In the genomic region with DNA sequence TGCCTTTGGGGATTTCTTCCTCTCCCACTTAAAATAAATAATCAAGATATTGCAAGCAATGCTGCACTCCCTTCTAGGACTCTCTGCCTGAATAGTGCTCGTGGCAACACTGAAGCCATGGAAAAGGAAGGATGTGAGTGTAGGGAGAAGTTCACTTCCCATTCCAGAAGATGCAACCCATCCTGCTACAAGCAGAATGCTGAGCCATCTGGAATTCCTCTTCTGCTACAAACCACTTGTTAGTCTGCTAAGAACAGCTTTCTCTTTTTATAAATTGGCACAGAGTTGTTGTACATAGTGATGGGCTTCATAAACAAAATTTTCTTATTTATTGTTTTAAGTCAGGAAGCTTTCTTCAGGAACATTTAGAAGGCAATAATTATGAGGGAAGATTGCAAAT, we compare ENCODE assay signal across 19 mouse cellular contexts.
DNase-seq lines count a peak whose midpoint lies in the region; ATAC-seq and TF ChIP-seq lines count a peak whose summit lies in the region.
"Had no signal": no experiment of that assay in that cellular context is flagged by ENCODE, and none has a peak within 500 bp of the region (broad histone marks: within the 10 kb centered on the region; RNA-seq: fewer than 3 reads in every experiment).

No protein-coding gene starts in this region.

- DNase-seq in forebrain, postnatal 0 days, result peak; percentile 63
- peak; percentile 25 to 34 for DNase-seq in left cerebral cortex, postnatal 14 days (ENCODE audit: low spot score in 2 of 2)
- no peak for DNase-seq in left cerebral cortex, adult 18-20 months (ENCODE audit: low spot score in 2 of 2)
- peak; percentile 16 for DNase-seq in right cerebral cortex, postnatal 25 days
- DNase-seq in right cerebral cortex, postnatal 4 days, result no peak
- no peak for DNase-seq in gastrocnemius, adult 18-20 months (ENCODE audit: low spot score)
- no peak for DNase-seq in right cerebral cortex, postnatal 14 days
- DNase-seq: adrenal gland, postnatal 36 days; cerebellum, postnatal 14 days; gastrocnemius, postnatal 36 days; heart, postnatal 14 days; kidney, adult 18-20 months; left cerebral cortex, postnatal 4 days; liver, embryonic 13.5 days; thymus, postnatal 4 days had no signal

- intact Hi-C loops in left cerebral cortex, postnatal 14 days (cut with DNase I), result no loop called here

- 44% methylated on average over 1 of the region's 1 CpGs for WGBS in forebrain, postnatal 0 days
- 70% methylated on average over 1 of the region's 1 CpGs for WGBS in forebrain, embryonic 13.5 days

- TF ChIP-seq CTCF in forebrain, postnatal 0 days (IDR thresholded peaks at IDR 0.05; ENCODE audit: low read depth), result no peak

- no peak overlapping the region for H3K9ac ChIP-seq in forebrain, postnatal 0 days
- H3K9ac ChIP-seq in forebrain, embryonic 13.5 days, result no peak overlapping the region
- H3K9ac ChIP-seq: hindbrain, embryonic 14.5 days; liver, embryonic 13.5 days had no signal

- H3K4me1 ChIP-seq in forebrain, postnatal 0 days (ENCODE audit: insufficient read depth), result no peaks in the 10 kb centered on the region
- H3K4me1 ChIP-seq in forebrain, embryonic 13.5 days, result no peaks in the 10 kb centered on the region
- H3K4me1 ChIP-seq: heart, embryonic 10.5 days; liver, embryonic 13.5 days had no signal

- H3K27me3 ChIP-seq in forebrain, postnatal 0 days (ENCODE audit: insufficient read depth, low read length), result no peaks in the 10 kb centered on the region
- no peaks in the 10 kb centered on the region for H3K27me3 ChIP-seq in forebrain, embryonic 13.5 days
- H3K27me3 ChIP-seq: liver, embryonic 13.5 days had no signal

- H3K4me2 ChIP-seq in forebrain, postnatal 0 days (ENCODE audit: low read depth), result no peak overlapping the region
- no peak overlapping the region for H3K4me2 ChIP-seq in forebrain, embryonic 13.5 days
- H3K4me2 ChIP-seq: hindbrain, embryonic 14.5 days; liver, embryonic 13.5 days had no signal

- ATAC-seq in forebrain, postnatal 0 days, result peak; percentile 69
- ATAC-seq in forebrain, embryonic 13.5 days, result no peak
- ATAC-seq: midbrain, embryonic 16.5 days had no signal

- no peaks in the 10 kb centered on the region for H3K9me3 ChIP-seq in forebrain, postnatal 0 days (ENCODE audit: low read length)
- H3K9me3 ChIP-seq in forebrain, embryonic 13.5 days (replicated peaks), result no peaks in the 10 kb centered on the region
- H3K9me3 ChIP-seq: heart, embryonic 10.5 days; liver, embryonic 13.5 days had no signal

- H3K27ac ChIP-seq in forebrain, postnatal 0 days (ENCODE audit: low read depth, low read length), result no peak overlapping the region
- no peak overlapping the region for H3K27ac ChIP-seq in forebrain, embryonic 13.5 days
- H3K27ac ChIP-seq: heart, embryonic 10.5 days; hindbrain, embryonic 14.5 days; liver, embryonic 13.5 days had no signal

- H3K4me3 ChIP-seq in forebrain, postnatal 0 days (ENCODE audit: low read depth, low read length), result no peak overlapping the region
- no peak overlapping the region for H3K4me3 ChIP-seq in forebrain, embryonic 13.5 days
- H3K4me3 ChIP-seq: heart, embryonic 10.5 days; liver, embryonic 13.5 days had no signal

- H3K36me3 ChIP-seq in forebrain, postnatal 0 days (ENCODE audit: insufficient read depth), result no peaks in the 10 kb centered on the region
- H3K36me3 ChIP-seq in forebrain, embryonic 13.5 days (ENCODE audit: poor library complexity, severe bottlenecking), result no peaks in the 10 kb centered on the region
- H3K36me3 ChIP-seq: heart, embryonic 10.5 days; liver, embryonic 13.5 days had no signal

Comparison
In these comparisons a context has a peak if more than half of its experiments do, and no peak if none do; other contexts are left out.
1. DNase-seq: peak in forebrain, postnatal 0 days (single experiment), left cerebral cortex, postnatal 14 days (2 of 2) and right cerebral cortex, postnatal 25 days (single experiment); none in left cerebral cortex, adult 18-20 months (0 of 2), right cerebral cortex, postnatal 4 days (single experiment), gastrocnemius, adult 18-20 months (single experiment) and right cerebral cortex, postnatal 14 days (single experiment).